Mouse (Mus musculus): ENCODE measurements around the gene Ggcx. TPM values are rescaled to one million over a fixed set of nuclear protein-coding genes. Genes with fewer than 3 reads are reported as not detected.

The Ggcx gene
- polyA plus RNA-seq, 1 experiment from 2014 or later, result 17.0 TPM

- H3K9ac ChIP-seq, result no peak overlapping the region
- WGBS, result 88% methylated on average over 8 of the region's 8 CpGs
- no peak for ATAC-seq (ENCODE audit: low FRiP score, low read depth)
- H3K4me1 ChIP-seq (replicated peaks), result peaks cover 6% of the 10 kb centered on the region; the same call in 1 of the 2 replicates
- H3K27me3 ChIP-seq, result peaks cover 24% of the 10 kb centered on the region
- no peak overlapping the region for H3K27ac ChIP-seq (replicated peaks)
- H3K36me3 ChIP-seq, result no peaks in the 10 kb centered on the region
- H3K9me3 ChIP-seq, result no peaks in the 10 kb centered on the region
- no peak overlapping the region for H3K4me2 ChIP-seq
- H3K4me3 ChIP-seq, result no peak overlapping the region
Observed at GRCm38 (mm10) chr6:72378510-72379234, 35.4 kb upstream of the Ggcx start.

GRCm38 (mm10) chr6:72379377-72380130, 34.6 kb upstream of the Ggcx start:
- no peaks in the 10 kb centered on the region for H3K36me3 ChIP-seq
- ATAC-seq (ENCODE audit: low FRiP score, low read depth), result no peak
- peaks cover 24% of the 10 kb centered on the region for H3K27me3 ChIP-seq
- H3K4me1 ChIP-seq (replicated peaks), result peaks cover 6% of the 10 kb centered on the region; the same call in 1 of the 2 replicates
- H3K9me3 ChIP-seq, result no peaks in the 10 kb centered on the region
- peak overlapping the region; percentile 57 for H3K4me2 ChIP-seq
- 47% methylated on average over 7 of the region's 7 CpGs for WGBS
- no peak overlapping the region for H3K9ac ChIP-seq
- H3K27ac ChIP-seq (replicated peaks), result no peak overlapping the region
- peak overlapping the region; percentile 36 for H3K4me3 ChIP-seq

- H3K4me1 ChIP-seq (replicated peaks), result peaks cover 6% of the 10 kb centered on the region; the same call in 1 of the 2 replicates
- peaks cover 24% of the 10 kb centered on the region for H3K27me3 ChIP-seq
- H3K27ac ChIP-seq (replicated peaks), result no peak within 1 kb of the TSS; the same call in 1 of the 2 replicates
- H3K9me3 ChIP-seq, result no peaks in the 10 kb centered on the region
- peak within 1 kb of the TSS; percentile 57 for H3K4me2 ChIP-seq
- H3K9ac ChIP-seq, result no peak within 1 kb of the TSS
- H3K36me3 ChIP-seq, result no peaks in the 10 kb centered on the region
- H3K4me3 ChIP-seq, result peak within 1 kb of the TSS; percentile 36
- peak; percentile 51; the same call in 1 of the 2 replicates for ATAC-seq (ENCODE audit: low FRiP score, low read depth)
- 3% methylated on average over 42 of the region's 49 CpGs for WGBS
Observed at GRCm38 (mm10) chr6:72380131-72380770, 33.9 kb upstream of the Ggcx start, which contains the start of gene Vamp5. Vamp5 (minus strand) TSS chr6:72380468.

- Histone ChIP-seq H3K36me3 (no peaks in the 10 kb centered on the region), H3K4me1 (replicated peaks) (peaks cover 6% of the 10 kb centered on the region; the same call in 1 of the 2 replicates), H3K27ac (replicated peaks) (no peak overlapping the region), H3K9ac (no peak overlapping the region), H3K27me3 (peaks cover 24% of the 10 kb centered on the region), H3K9me3 (no peaks in the 10 kb centered on the region), H3K4me2 (no peak overlapping the region), H3K4me3 (no peak overlapping the region)
- no peak for ATAC-seq (ENCODE audit: low FRiP score, low read depth)
- WGBS, result 87% methylated on average over 6 of the region's 6 CpGs
Observed at GRCm38 (mm10) chr6:72382494-72382893, 31.6 kb upstream of the Ggcx start.

GRCm38 (mm10) chr6:72383142-72383820, 30.8 kb upstream of the Ggcx start:
- Histone ChIP-seq H3K4me3 (no peak overlapping the region), H3K4me2 (no peak overlapping the region), H3K9me3 (no peaks in the 10 kb centered on the region), H3K36me3 (no peaks in the 10 kb centered on the region), H3K27ac (replicated peaks) (no peak overlapping the region), H3K27me3 (peaks cover 24% of the 10 kb centered on the region), H3K9ac (no peak overlapping the region), H3K4me1 (replicated peaks) (peaks cover 6% of the 10 kb centered on the region; the same call in 1 of the 2 replicates)
- no peak for ATAC-seq (ENCODE audit: low FRiP score, low read depth)
- WGBS, result 85% methylated on average over 6 of the region's 6 CpGs

GRCm38 (mm10) chr6:72383952-72384351, 30.2 kb upstream of the Ggcx start:
- WGBS, result 95% methylated on average over 7 of the region's 7 CpGs

GRCm38 (mm10) chr6:72385258-72385657, 28.9 kb upstream of the Ggcx start:
- 94% methylated on average over 4 of the region's 4 CpGs for WGBS
- Histone ChIP-seq H3K4me2 (no peak overlapping the region), H3K4me3 (no peak overlapping the region), H3K36me3 (no peaks in the 10 kb centered on the region), H3K9ac (no peak overlapping the region), H3K27ac (replicated peaks) (no peak overlapping the region), H3K4me1 (replicated peaks) (peaks cover 10% of the 10 kb centered on the region), H3K27me3 (peaks cover 20% of the 10 kb centered on the region), H3K9me3 (no peaks in the 10 kb centered on the region)
- no peak for ATAC-seq (ENCODE audit: low FRiP score, low read depth)

More at GRCm38 (mm10) chr6:72383952-72384351, 30.2 kb upstream of the Ggcx start:
- H3K36me3 ChIP-seq, result no peaks in the 10 kb centered on the region
- H3K27me3 ChIP-seq, result peaks cover 20% of the 10 kb centered on the region
- no peak overlapping the region for H3K4me2 ChIP-seq
- H3K4me1 ChIP-seq (replicated peaks), result peaks cover 6% of the 10 kb centered on the region; the same call in 1 of the 2 replicates
- no peak overlapping the region for H3K9ac ChIP-seq
- ATAC-seq (ENCODE audit: low FRiP score, low read depth), result no peak
- no peak overlapping the region for H3K4me3 ChIP-seq
- H3K27ac ChIP-seq (replicated peaks), result no peak overlapping the region
- no peaks in the 10 kb centered on the region for H3K9me3 ChIP-seq

GRCm38 (mm10) chr6:72386561-72386960, 27.5 kb upstream of the Ggcx start:
- H3K4me1 ChIP-seq (replicated peaks), result peaks cover 10% of the 10 kb centered on the region; the same call in 1 of the 2 replicates
- H3K9ac ChIP-seq, result no peak overlapping the region
- no peaks in the 10 kb centered on the region for H3K36me3 ChIP-seq
- ATAC-seq (ENCODE audit: low FRiP score, low read depth), result no peak
- no peak overlapping the region for H3K4me2 ChIP-seq
- WGBS, result 95% methylated on average over 2 of the region's 2 CpGs
- peaks cover 18% of the 10 kb centered on the region for H3K27me3 ChIP-seq
- no peak overlapping the region for H3K27ac ChIP-seq (replicated peaks)
- H3K9me3 ChIP-seq, result no peaks in the 10 kb centered on the region
- H3K4me3 ChIP-seq, result no peak overlapping the region

- Histone ChIP-seq H3K27me3 (peaks cover 18% of the 10 kb centered on the region), H3K4me1 (replicated peaks) (peaks cover 10% of the 10 kb centered on the region; the same call in 1 of the 2 replicates), H3K4me2 (no peak overlapping the region), H3K9ac (no peak overlapping the region), H3K4me3 (no peak overlapping the region), H3K27ac (replicated peaks) (no peak overlapping the region), H3K36me3 (no peaks in the 10 kb centered on the region), H3K9me3 (no peaks in the 10 kb centered on the region)
- 71% methylated on average over 3 of the region's 3 CpGs for WGBS
- no peak for ATAC-seq (ENCODE audit: low FRiP score, low read depth)
Observed at GRCm38 (mm10) chr6:72387816-72388215, 26.3 kb upstream of the Ggcx start.

GRCm38 (mm10) chr6:72388266-72388665, 25.8 kb upstream of the Ggcx start:
- Histone ChIP-seq H3K4me3 (no peak overlapping the region), H3K9ac (no peak overlapping the region), H3K27me3 (peaks cover 18% of the 10 kb centered on the region), H3K4me2 (no peak overlapping the region), H3K4me1 (replicated peaks) (peaks cover 10% of the 10 kb centered on the region; the same call in 1 of the 2 replicates), H3K9me3 (no peaks in the 10 kb centered on the region), H3K36me3 (no peaks in the 10 kb centered on the region), H3K27ac (replicated peaks) (no peak overlapping the region)
- 78% methylated on average over 10 of the region's 10 CpGs for WGBS
- ATAC-seq (ENCODE audit: low FRiP score, low read depth), result no peak

GRCm38 (mm10) chr6:72388791-72389329, 25.2 kb upstream of the Ggcx start:
- no peak for ATAC-seq (ENCODE audit: low FRiP score, low read depth)
- Histone ChIP-seq H3K9ac (no peak overlapping the region), H3K36me3 (no peaks in the 10 kb centered on the region), H3K27ac (replicated peaks) (no peak overlapping the region), H3K4me2 (no peak overlapping the region), H3K9me3 (no peaks in the 10 kb centered on the region), H3K27me3 (peaks cover 18% of the 10 kb centered on the region), H3K4me3 (no peak overlapping the region), H3K4me1 (replicated peaks) (peaks cover 10% of the 10 kb centered on the region; the same call in 1 of the 2 replicates)
- WGBS, result 93% methylated on average over 6 of the region's 6 CpGs
